Mouse (Mus musculus) kidney, embryonic 14.5 days (tissue): ENCODE measurements around the gene Gata3. TPM values are rescaled to one million over a fixed set of nuclear protein-coding genes. Genes with fewer than 3 reads are reported as not detected.
A peak's percentile ranks its signal among the peaks of the same experiment; 100 is the strongest.

ENCODE experiments used
- ATAC-seq: fragments of 200-750 bp; cut with Nextera tagmentation; 2 replicates; pipeline ENCODE4 v1.8.0; 2017; ENCODE audit warnings: moderate number of reproducible peaks, mild to moderate bottlenecking, moderate TSS enrichment, moderate library complexity; ENCODE audit not compliant: low FRiP score, low TSS enrichment
- H3K27ac ChIP-seq: fragments of 300-500 bp; sonication (generic); 2 replicates; pipeline ENCODE4 v1.5.1; 2014; ENCODE audit warnings: low read depth, mild to moderate bottlenecking, low read length, moderate library complexity, mixed read lengths
- H3K27me3 ChIP-seq: fragments of 300-500 bp; sonication (generic); 2 replicates; pipeline ENCODE4 v1.6.1; 2014; ENCODE audit warnings: mild to moderate bottlenecking, low read length; ENCODE audit not compliant: control insufficient read depth, insufficient read depth
- H3K36me3 ChIP-seq: fragments of 300-500 bp; sonication (generic); 2 replicates; pipeline ENCODE4 v1.6.1; 2014; ENCODE audit warnings: low read length, mixed read lengths; ENCODE audit not compliant: control insufficient read depth, insufficient read depth
- H3K4me1 ChIP-seq: fragments of 300-500 bp; sonication (generic); 2 replicates; pipeline ENCODE4 v1.6.1; 2014; ENCODE audit warnings: low read length, mixed read lengths; ENCODE audit not compliant: control insufficient read depth, insufficient read depth
- H3K4me2 ChIP-seq: fragments of 300-500 bp; sonication (generic); replicated peaks from 2 replicates; pipeline ENCODE4 v1.6.1; 2014; ENCODE audit warnings: low read depth, mild to moderate bottlenecking, low read length
- H3K4me3 ChIP-seq: fragments of 300-500 bp; sonication (generic); 2 replicates; pipeline ENCODE4 v1.5.1; 2014; ENCODE audit warnings: mild to moderate bottlenecking, low read length
- H3K9ac ChIP-seq: fragments of 300-500 bp; sonication (generic); 2 replicates; pipeline ENCODE4 v1.6.1; 2014; ENCODE audit warnings: low read depth, mild to moderate bottlenecking, low read length, moderate library complexity
- H3K9me3 ChIP-seq: fragments of 300-500 bp; sonication (generic); 2 replicates; pipeline ENCODE4 v1.6.1; 2016; ENCODE audit warnings: low read length; ENCODE audit not compliant: control insufficient read depth
- WGBS: fragments of 180-500 bp; shearing (Covaris S2); extraction: QIAGEN DNeasy Blood & Tissue Kit; methylation state at CpG from one replicate; pipeline ENCODE4 v1.1.7; 2014; 5-methylcytosine and 5-hydroxymethylcytosine counted together
- polyA plus RNA-seq: library from polyadenylated mRNA; unstranded; fragments of >200 nt; fragmentation: Nextera tagmentation; extraction: Ambion mirVana; gene quantifications from 2 replicates; pipeline ENCODE4 v1.2.1, GENCODE M21; 2014

Gene Gata3
- polyA plus RNA-seq, 1 experiment from 2014 or later = 87.4 TPM

DNA sequence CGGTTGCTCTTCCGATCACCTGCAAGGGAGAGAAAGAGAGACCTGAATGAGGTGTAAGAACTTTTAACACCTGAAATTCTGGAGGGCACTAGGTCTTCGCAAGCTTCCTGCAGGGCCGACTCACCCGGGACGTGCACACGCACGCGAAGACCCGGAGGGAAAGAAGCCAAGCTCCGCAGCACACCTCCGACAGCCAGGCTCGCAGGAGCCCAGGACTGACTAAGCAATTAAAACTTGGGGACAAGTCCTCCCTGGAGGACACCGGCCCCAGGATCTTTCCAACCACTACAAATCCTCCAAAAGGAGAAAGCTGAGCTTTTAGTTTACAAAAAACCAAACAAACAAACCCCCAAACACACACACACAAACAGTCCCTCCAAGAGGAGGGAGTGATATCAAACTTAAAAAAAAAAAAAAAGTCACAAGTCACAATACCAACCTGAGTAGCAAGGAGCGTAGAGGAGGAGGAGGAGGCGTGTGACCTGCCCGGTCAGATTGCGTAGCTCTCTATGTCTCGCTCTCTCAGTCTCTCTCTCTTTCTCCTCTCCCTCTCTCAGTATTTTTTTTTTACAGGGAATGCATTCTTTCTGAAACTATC, 11.8 kb downstream of the Gata3 start:
- Histone ChIP-seq H3K9ac (peak overlapping the region; percentile 64), H3K4me2 (peak overlapping the region; percentile 91), H3K4me1 (peaks cover 9% of the 10 kb centered on the region; the same call in 1 of the 2 replicates), H3K9me3 (no peaks in the 10 kb centered on the region), H3K4me3 (peak overlapping the region; percentile 42), H3K27me3 (peaks cover 65% of the 10 kb centered on the region), H3K36me3 (peaks cover 3% of the 10 kb centered on the region; the same call in 1 of the 2 replicates), H3K27ac (peak overlapping the region; percentile 57)
- WGBS = 0% methylated on average over 19 of the region's 19 CpGs
- ATAC-seq = no peak

- no peak for ATAC-seq
- peak overlapping the region; percentile 42 for H3K4me3 ChIP-seq
Observed at GRCm38 (mm10) chr2:9877326-9877690, 12.5 kb downstream of the Gata3 start.

GRCm38 (mm10) chr2:9876621-9877325, 13.1 kb downstream of the Gata3 start:
- peak overlapping the region; percentile 91 for H3K4me2 ChIP-seq
- peaks cover 9% of the 10 kb centered on the region; the same call in 1 of the 2 replicates for H3K4me1 ChIP-seq
- 3% methylated on average over 31 of the region's 31 CpGs for WGBS
- peak overlapping the region; percentile 64 for H3K9ac ChIP-seq
- H3K27me3 ChIP-seq = peaks cover 68% of the 10 kb centered on the region
- H3K9me3 ChIP-seq = no peaks in the 10 kb centered on the region
- no peak for ATAC-seq
- H3K36me3 ChIP-seq = peaks cover 3% of the 10 kb centered on the region; the same call in 1 of the 2 replicates
- H3K27ac ChIP-seq = peak overlapping the region; percentile 57
- peak overlapping the region; percentile 42 for H3K4me3 ChIP-seq

More at GRCm38 (mm10) chr2:9877326-9877690, 12.5 kb downstream of the Gata3 start:
- peak overlapping the region; percentile 57 for H3K27ac ChIP-seq
- peaks cover 3% of the 10 kb centered on the region; the same call in 1 of the 2 replicates for H3K36me3 ChIP-seq
- no peaks in the 10 kb centered on the region for H3K9me3 ChIP-seq
- under 1% methylated on average over 34 of the region's 35 CpGs for WGBS
- H3K27me3 ChIP-seq = peaks cover 68% of the 10 kb centered on the region
- H3K4me1 ChIP-seq = peaks cover 9% of the 10 kb centered on the region; the same call in 1 of the 2 replicates
- H3K9ac ChIP-seq = peak overlapping the region; percentile 64
- peak overlapping the region; percentile 91 for H3K4me2 ChIP-seq

DNA sequence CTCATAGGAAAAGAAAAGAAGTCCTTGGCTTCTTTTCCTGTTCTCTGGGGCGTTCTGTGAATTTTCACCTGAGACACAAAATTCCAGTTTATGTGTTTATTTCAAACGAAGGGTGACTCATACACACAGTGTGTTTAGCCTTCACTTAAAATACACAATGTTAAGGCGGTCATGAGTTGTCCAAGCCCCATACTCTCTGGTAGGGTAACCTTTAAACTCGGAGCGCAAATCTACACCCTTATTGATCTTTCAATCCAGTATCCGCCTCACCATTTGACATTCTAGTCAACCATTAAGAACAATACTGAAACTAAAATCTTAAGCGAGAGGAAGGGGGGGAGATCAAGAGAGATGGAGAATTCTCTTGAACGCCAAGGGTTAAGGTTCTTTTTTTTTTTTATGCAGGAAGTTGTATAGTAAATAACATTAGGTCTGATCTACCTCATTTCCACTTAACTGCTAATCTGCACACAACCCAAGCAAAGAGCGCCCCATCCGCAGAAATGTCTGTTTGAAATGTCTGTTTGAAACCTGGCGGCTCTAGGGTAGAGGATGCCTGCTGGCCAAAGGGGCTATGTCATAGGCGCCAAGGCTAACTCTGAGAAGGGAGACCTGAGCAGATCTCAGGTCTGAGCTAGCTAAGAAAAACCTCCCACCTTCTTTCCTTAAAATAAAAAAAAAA, 14.0 kb downstream of the Gata3 start:
- no peaks in the 10 kb centered on the region for H3K9me3 ChIP-seq
- H3K9ac ChIP-seq = peak overlapping the region; percentile 64
- H3K4me1 ChIP-seq = peaks cover 4% of the 10 kb centered on the region; the same call in 1 of the 2 replicates
- ATAC-seq = no peak
- H3K4me3 ChIP-seq = peak overlapping the region; percentile 42
- peaks cover 8% of the 10 kb centered on the region; the same call in 1 of the 2 replicates for H3K36me3 ChIP-seq
- 27% methylated on average over 12 of the region's 12 CpGs for WGBS
- peak overlapping the region; percentile 91 for H3K4me2 ChIP-seq
- H3K27me3 ChIP-seq = peaks cover 70% of the 10 kb centered on the region
- H3K27ac ChIP-seq = peak overlapping the region; percentile 57

GRCm38 (mm10) chr2:9875220-9875619, 14.6 kb downstream of the Gata3 start:
- H3K4me2 ChIP-seq = peak overlapping the region; percentile 45; the same call in 1 of the 2 replicates
- peaks cover 8% of the 10 kb centered on the region; the same call in 1 of the 2 replicates for H3K36me3 ChIP-seq
- H3K4me1 ChIP-seq = 0 out of 2 replicates have a peak, but pooled peaks cover 4% of the 10 kb centered on the region
- H3K9me3 ChIP-seq = no peaks in the 10 kb centered on the region
- peak overlapping the region; percentile 64 for H3K9ac ChIP-seq
- peaks cover 68% of the 10 kb centered on the region for H3K27me3 ChIP-seq
- WGBS = 8% methylated on average over 4 of the region's 4 CpGs
- peak overlapping the region; percentile 42 for H3K4me3 ChIP-seq
- ATAC-seq = no peak
- H3K27ac ChIP-seq = peak overlapping the region; percentile 61

DNA sequence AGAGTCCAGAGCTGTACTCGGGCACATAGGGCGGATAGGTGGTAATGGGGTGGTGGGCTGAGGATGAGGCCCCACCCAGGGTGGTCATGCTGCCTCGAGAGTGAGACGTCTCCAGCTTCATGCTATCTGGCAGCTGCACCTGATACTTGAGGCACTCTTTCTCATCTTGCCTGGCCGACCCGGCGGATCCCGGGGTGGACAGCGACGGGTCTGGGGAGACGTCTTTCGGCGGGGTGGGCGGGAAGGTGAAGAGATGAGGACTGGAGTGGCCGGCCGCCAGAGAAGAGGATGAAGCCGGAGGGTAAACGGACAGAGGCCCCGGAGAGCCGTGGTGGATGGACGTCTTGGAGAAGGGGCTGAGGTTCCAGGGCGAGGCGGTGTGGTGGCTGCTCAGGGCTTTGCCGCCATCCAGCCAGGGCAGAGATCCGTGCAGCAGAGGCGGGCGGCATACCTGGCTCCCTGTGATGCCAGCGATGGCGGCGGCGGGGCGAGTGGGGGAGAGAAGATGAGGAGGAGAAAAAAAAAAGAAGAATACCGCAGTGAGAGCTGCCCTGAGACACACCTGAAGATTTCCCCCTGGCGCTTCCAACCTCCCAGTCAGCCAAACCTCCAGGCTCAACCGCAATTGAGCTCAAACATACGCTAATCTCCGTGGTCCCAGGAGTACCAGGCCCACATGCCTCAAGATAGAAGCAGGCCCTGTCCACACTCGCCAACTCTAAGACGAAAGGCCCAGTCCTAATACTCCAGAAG, 15.2 kb downstream of the Gata3 start:
- Histone ChIP-seq H3K4me3 (peak overlapping the region; percentile 42), H3K27me3 (peaks cover 72% of the 10 kb centered on the region), H3K4me1 (0 out of 2 replicates have a peak, but pooled peaks cover 4% of the 10 kb centered on the region), H3K36me3 (peaks cover 8% of the 10 kb centered on the region; the same call in 1 of the 2 replicates), H3K27ac (peak overlapping the region; percentile 61), H3K9me3 (no peaks in the 10 kb centered on the region), H3K4me2 (peak overlapping the region; percentile 45), H3K9ac (peak overlapping the region; percentile 64)
- WGBS = 13% methylated on average over 39 of the region's 39 CpGs
- no peak for ATAC-seq

DNA sequence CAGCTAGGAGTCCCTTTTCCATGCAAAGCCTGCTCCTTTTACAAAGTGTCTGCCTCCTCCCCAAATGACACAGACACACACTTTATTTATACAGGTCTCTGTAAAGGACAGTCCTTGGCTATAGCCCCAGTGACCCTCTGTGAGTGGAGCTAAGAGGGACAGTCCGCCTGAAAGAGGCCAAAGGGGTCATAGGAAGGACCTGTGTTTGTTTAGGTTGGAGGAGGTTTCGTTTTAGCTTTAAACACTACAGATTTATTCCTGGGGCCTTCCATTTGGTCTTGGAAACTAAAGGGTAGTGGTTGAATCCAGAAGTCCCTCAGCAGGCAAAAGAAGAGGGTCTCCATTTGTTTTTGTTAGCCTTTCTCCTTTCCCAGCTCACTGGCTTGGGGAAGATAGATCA, 16.1 kb downstream of the Gata3 start:
- ATAC-seq = no peak
- H3K9ac ChIP-seq = peak overlapping the region; percentile 64
- 15% methylated on average over 2 of the region's 2 CpGs for WGBS

DNA sequence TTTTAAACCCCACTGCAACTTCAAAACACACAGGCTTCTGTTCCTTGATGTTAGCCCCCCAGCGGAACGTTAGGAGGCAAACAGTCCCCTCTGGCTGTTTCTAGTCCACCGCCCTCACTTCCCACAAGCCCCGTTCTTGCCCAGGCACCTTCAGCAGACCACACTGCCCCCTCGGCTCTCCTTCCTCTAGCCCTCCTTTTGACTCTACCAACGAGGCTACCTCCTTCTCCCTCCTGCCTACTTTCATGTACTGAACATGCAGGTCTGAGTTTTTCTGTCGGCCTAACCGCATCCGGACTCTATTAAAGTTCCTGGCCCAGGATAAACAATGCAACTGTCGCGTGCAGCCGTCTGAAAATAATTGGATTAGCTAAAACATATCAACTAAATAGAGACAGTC, 17.2 kb downstream of the Gata3 start:
- H3K27me3 ChIP-seq = peaks cover 65% of the 10 kb centered on the region

More for the DNA sequence above, 16.1 kb downstream of the Gata3 start:
- H3K27me3 ChIP-seq = peaks cover 74% of the 10 kb centered on the region
- peak overlapping the region; percentile 61; the same call in 1 of the 2 replicates for H3K27ac ChIP-seq
- peaks cover 8% of the 10 kb centered on the region; the same call in 1 of the 2 replicates for H3K36me3 ChIP-seq
- H3K4me2 ChIP-seq = peak overlapping the region; percentile 45
- no peaks in the 10 kb centered on the region for H3K9me3 ChIP-seq
- peak overlapping the region; percentile 42 for H3K4me3 ChIP-seq
- 0 out of 2 replicates have a peak, but pooled peaks cover 4% of the 10 kb centered on the region for H3K4me1 ChIP-seq

More for the DNA sequence above, 17.2 kb downstream of the Gata3 start:
- Histone ChIP-seq H3K9me3 (no peaks in the 10 kb centered on the region), H3K4me2 (peak overlapping the region; percentile 45), H3K9ac (peak overlapping the region; percentile 64), H3K27ac (peak overlapping the region; percentile 73; the same call in 1 of the 2 replicates), H3K36me3 (peaks cover 8% of the 10 kb centered on the region; the same call in 1 of the 2 replicates), H3K4me1 (no peaks in the 10 kb centered on the region), H3K4me3 (peak overlapping the region; percentile 42)
- 13% methylated on average over 12 of the region's 12 CpGs for WGBS
- ATAC-seq = no peak
